Mouse (Mus musculus): Measurements from ENCODE around the gene Znrf1. TPM values are rescaled to one million over a fixed set of nuclear protein-coding genes. Genes with fewer than 3 reads are reported as not detected.

Gene Znrf1
- polyA plus RNA-seq, 1 experiment from 2014 or later = 66.0 TPM

GRCm38 (mm10) chr8:111573583-111573982 is 37.7 kb downstream of the Znrf1 start:
- Histone ChIP-seq H3K4me1 (replicated peaks; ENCODE audit: control insufficient read depth, insufficient read depth, low read length) (peaks cover 20% of the 10 kb centered on the region), H3K4me2 (ENCODE audit: low read length) (no peak overlapping the region)
- no peak; the same call in 1 of the 2 replicates for ATAC-seq

GRCm38 (mm10) chr8:111574016-111574415 is 38.1 kb downstream of the Znrf1 start:
- H3K36me3 ChIP-seq (ENCODE audit: control insufficient read depth, insufficient read depth) = no peaks in the 10 kb centered on the region
- H3K4me2 ChIP-seq (ENCODE audit: low read length) = no peak overlapping the region
- no peak overlapping the region for H3K4me3 ChIP-seq (replicated peaks; ENCODE audit: low read length)
- no peak for ATAC-seq
- H3K27ac ChIP-seq (ENCODE audit: low read length) = no peak overlapping the region
- H3K27me3 ChIP-seq (replicated peaks; ENCODE audit: control insufficient read depth, insufficient read depth, low read length) = no peaks in the 10 kb centered on the region
- peaks cover 20% of the 10 kb centered on the region for H3K4me1 ChIP-seq (replicated peaks; ENCODE audit: control insufficient read depth, insufficient read depth, low read length)
- H3K9me3 ChIP-seq (ENCODE audit: control insufficient read depth, low read length) = no peaks in the 10 kb centered on the region
- H3K9ac ChIP-seq (replicated peaks; ENCODE audit: low read depth, low read length) = no peak overlapping the region
- 84% methylated on average over 2 of the region's 2 CpGs for WGBS

More at GRCm38 (mm10) chr8:111573583-111573982, 37.7 kb downstream of the Znrf1 start:
- Histone ChIP-seq H3K9me3 (ENCODE audit: control insufficient read depth, low read length) (no peaks in the 10 kb centered on the region), H3K27ac (ENCODE audit: low read length) (no peak overlapping the region), H3K4me3 (replicated peaks; ENCODE audit: low read length) (no peak overlapping the region), H3K27me3 (replicated peaks; ENCODE audit: control insufficient read depth, insufficient read depth, low read length) (no peaks in the 10 kb centered on the region), H3K9ac (replicated peaks; ENCODE audit: low read depth, low read length) (no peak overlapping the region), H3K36me3 (ENCODE audit: control insufficient read depth, insufficient read depth) (no peaks in the 10 kb centered on the region)
- 21% methylated on average over 8 of the region's 8 CpGs for WGBS

- Histone ChIP-seq H3K27ac (ENCODE audit: low read length) (no peak overlapping the region), H3K36me3 (ENCODE audit: control insufficient read depth, insufficient read depth) (no peaks in the 10 kb centered on the region), H3K9me3 (ENCODE audit: control insufficient read depth, low read length) (no peaks in the 10 kb centered on the region), H3K4me2 (ENCODE audit: low read length) (no peak overlapping the region), H3K4me1 (replicated peaks; ENCODE audit: control insufficient read depth, insufficient read depth, low read length) (peaks cover 13% of the 10 kb centered on the region; the same call in 1 of the 2 replicates), H3K9ac (replicated peaks; ENCODE audit: low read depth, low read length) (no peak overlapping the region), H3K4me3 (replicated peaks; ENCODE audit: low read length) (no peak overlapping the region), H3K27me3 (replicated peaks; ENCODE audit: control insufficient read depth, insufficient read depth, low read length) (no peaks in the 10 kb centered on the region)
- 88% methylated on average over 4 of the region's 4 CpGs for WGBS
- ATAC-seq = no peak
These were observed 39.6 kb downstream of the Znrf1 start for GRCm38 (mm10) chr8:111575492-111575891.

DNA sequence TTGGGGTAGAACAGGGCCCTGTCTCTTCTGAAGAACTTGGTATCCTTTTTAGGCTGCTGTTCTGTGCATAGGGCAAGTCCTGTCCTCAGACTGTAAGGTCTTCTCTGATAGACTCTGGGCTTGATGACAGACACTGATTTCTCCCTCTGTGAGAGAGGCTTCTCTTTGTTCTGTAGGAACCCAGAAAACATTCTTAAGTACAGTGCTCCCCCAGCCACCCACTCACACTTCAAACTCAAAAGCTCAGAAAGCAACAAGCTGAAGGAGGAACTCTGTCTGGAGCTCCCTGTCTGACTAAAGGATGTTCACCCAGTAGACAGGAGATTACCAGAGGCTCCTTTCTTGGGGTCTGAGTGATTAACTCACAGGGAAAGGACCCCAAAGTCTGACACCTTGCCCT is 40.6 kb downstream of the Znrf1 start:
- Histone ChIP-seq H3K4me3 (replicated peaks; ENCODE audit: low read length) (no peak overlapping the region), H3K4me2 (ENCODE audit: low read length) (no peak overlapping the region), H3K9ac (replicated peaks; ENCODE audit: low read depth, low read length) (no peak overlapping the region), H3K27me3 (replicated peaks; ENCODE audit: control insufficient read depth, insufficient read depth, low read length) (no peaks in the 10 kb centered on the region), H3K27ac (ENCODE audit: low read length) (no peak overlapping the region), H3K36me3 (ENCODE audit: control insufficient read depth, insufficient read depth) (no peaks in the 10 kb centered on the region), H3K9me3 (ENCODE audit: control insufficient read depth, low read length) (no peaks in the 10 kb centered on the region), H3K4me1 (replicated peaks; ENCODE audit: control insufficient read depth, insufficient read depth, low read length) (peaks cover 12% of the 10 kb centered on the region; the same call in 1 of the 2 replicates)
- ATAC-seq = no peak

DNA sequence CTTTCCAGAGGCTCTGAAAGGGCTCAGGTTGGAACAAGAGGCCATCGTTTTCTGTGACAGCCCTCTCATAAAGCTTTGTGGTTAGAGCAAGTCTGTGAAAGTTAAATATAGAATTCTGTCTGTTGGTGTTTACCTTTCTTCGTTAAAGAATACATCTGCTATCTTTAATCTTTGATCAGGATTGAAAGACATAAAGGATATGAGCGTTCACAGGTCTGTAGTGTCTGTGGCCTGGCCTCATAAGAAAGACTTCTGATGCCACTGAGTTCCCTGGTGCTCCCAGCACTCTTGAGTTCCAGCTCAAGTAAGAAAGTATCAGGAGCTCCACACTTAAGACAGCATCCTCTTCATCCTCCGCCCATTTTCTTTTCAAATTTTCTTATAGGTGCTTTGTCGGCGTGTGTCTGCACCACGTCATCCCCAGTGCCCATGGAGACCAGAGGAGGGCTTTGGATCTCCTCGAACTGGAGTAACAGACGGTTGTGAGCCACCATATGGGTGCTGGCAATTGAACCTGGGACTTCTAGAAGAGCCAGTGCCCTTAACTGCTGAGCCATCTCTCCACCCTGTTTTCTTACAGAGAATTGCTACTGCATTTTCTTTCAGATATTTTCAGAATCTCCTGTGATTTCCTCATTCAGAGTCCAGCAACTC is 42.1 kb downstream of the Znrf1 start:
- H3K4me2 ChIP-seq (ENCODE audit: low read length) = no peak overlapping the region
- WGBS = 90% methylated on average over 9 of the region's 9 CpGs

DNA sequence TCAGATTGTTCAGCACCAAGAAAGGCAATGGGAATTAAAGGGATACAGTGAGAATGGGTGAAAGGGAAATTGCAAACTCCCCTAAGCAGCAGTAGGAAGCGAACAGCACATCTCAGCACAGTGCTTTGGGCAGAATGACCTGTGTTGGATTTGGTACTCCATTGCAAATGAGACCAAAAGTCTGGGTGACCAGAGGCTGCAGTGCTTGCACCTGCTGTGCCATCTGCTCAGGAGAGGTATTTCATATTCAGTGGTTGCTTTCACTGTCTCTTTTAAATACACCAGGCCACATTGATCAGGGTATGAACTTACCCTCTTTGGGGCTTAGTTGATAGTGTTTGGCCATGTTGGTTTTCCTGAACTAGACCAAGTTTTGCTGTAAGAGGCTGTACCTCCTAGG is 43.4 kb downstream of the Znrf1 start:
- Histone ChIP-seq H3K9ac (replicated peaks; ENCODE audit: low read depth, low read length) (no peak overlapping the region), H3K27me3 (replicated peaks; ENCODE audit: control insufficient read depth, insufficient read depth, low read length) (no peaks in the 10 kb centered on the region), H3K9me3 (ENCODE audit: control insufficient read depth, low read length) (no peaks in the 10 kb centered on the region), H3K36me3 (ENCODE audit: control insufficient read depth, insufficient read depth) (no peaks in the 10 kb centered on the region), H3K27ac (ENCODE audit: low read length) (no peak overlapping the region), H3K4me3 (replicated peaks; ENCODE audit: low read length) (no peak overlapping the region), H3K4me1 (replicated peaks; ENCODE audit: control insufficient read depth, insufficient read depth, low read length) (peaks cover 3% of the 10 kb centered on the region; the same call in 1 of the 2 replicates), H3K4me2 (ENCODE audit: low read length) (no peak overlapping the region)
- ATAC-seq = no peak
- WGBS = 94% methylated on average over 1 of the region's 1 CpGs

More for the DNA sequence above, 42.1 kb downstream of the Znrf1 start:
- H3K36me3 ChIP-seq (ENCODE audit: control insufficient read depth, insufficient read depth) = no peaks in the 10 kb centered on the region
- peaks cover 7% of the 10 kb centered on the region; the same call in 1 of the 2 replicates for H3K4me1 ChIP-seq (replicated peaks; ENCODE audit: control insufficient read depth, insufficient read depth, low read length)
- no peak overlapping the region for H3K4me3 ChIP-seq (replicated peaks; ENCODE audit: low read length)
- ATAC-seq = no peak
- no peak overlapping the region for H3K9ac ChIP-seq (replicated peaks; ENCODE audit: low read depth, low read length)
- H3K27me3 ChIP-seq (replicated peaks; ENCODE audit: control insufficient read depth, insufficient read depth, low read length) = no peaks in the 10 kb centered on the region
- no peak overlapping the region for H3K27ac ChIP-seq (ENCODE audit: low read length)
- H3K9me3 ChIP-seq (ENCODE audit: control insufficient read depth, low read length) = no peaks in the 10 kb centered on the region

DNA sequence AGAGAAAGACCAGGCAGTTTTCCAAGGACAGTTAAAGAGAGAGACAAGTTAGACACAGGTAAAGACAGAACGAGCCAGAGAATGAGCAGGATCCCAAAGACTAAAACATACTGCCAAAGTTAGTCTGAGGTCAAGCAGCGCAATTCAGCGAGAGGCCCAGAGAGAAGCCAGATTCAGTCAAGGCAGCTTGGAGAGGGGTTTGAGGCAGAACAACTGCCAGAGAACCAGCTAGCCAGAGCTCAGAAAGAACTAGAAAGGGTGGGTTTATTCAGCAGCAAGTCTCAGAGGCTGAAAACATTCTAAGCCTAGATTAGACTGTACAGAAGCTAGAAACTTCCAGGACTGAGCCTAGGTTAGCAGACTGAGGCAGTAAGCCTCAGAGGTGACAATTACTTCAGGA is 44.4 kb downstream of the Znrf1 start:
- peaks cover 3% of the 10 kb centered on the region; the same call in 1 of the 2 replicates for H3K4me1 ChIP-seq (replicated peaks; ENCODE audit: control insufficient read depth, insufficient read depth, low read length)
- no peak overlapping the region for H3K4me3 ChIP-seq (replicated peaks; ENCODE audit: low read length)
- no peak overlapping the region for H3K27ac ChIP-seq (ENCODE audit: low read length)
- H3K9me3 ChIP-seq (ENCODE audit: control insufficient read depth, low read length) = no peaks in the 10 kb centered on the region
- no peak overlapping the region for H3K9ac ChIP-seq (replicated peaks; ENCODE audit: low read depth, low read length)
- H3K4me2 ChIP-seq (ENCODE audit: low read length) = no peak overlapping the region
- WGBS = 93% methylated on average over 3 of the region's 3 CpGs
- no peaks in the 10 kb centered on the region for H3K27me3 ChIP-seq (replicated peaks; ENCODE audit: control insufficient read depth, insufficient read depth, low read length)
- ATAC-seq = no peak
- no peaks in the 10 kb centered on the region for H3K36me3 ChIP-seq (ENCODE audit: control insufficient read depth, insufficient read depth)

DNA sequence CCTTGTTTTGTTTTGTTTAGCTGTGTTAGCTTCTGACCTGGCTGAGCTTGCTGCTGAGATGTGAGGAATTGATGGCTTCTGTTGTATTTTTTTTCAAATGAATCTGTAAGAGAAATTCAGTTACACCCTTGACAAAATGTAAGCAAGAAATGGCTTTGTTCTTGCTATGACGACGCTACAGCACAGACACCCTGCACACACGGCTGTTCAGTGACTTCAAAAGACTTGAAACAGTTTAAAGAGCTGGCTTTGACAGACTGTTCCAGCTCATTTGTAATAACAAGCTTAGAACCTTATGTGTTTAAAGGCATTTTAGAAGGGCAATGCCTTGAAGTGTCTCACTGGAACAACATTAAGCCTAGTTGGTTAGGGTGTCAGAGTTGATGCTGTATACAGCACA is 46.5 kb downstream of the Znrf1 start:
- peaks cover 3% of the 10 kb centered on the region; the same call in 1 of the 2 replicates for H3K4me1 ChIP-seq (replicated peaks; ENCODE audit: control insufficient read depth, insufficient read depth, low read length)
- ATAC-seq = no peak
- H3K4me3 ChIP-seq (replicated peaks; ENCODE audit: low read length) = no peak overlapping the region
- H3K36me3 ChIP-seq (ENCODE audit: control insufficient read depth, insufficient read depth) = no peaks in the 10 kb centered on the region
- H3K27ac ChIP-seq (ENCODE audit: low read length) = 0 out of 2 replicates have a peak overlapping the region, but pooled peaks have one; percentile 7
- 49% methylated on average over 3 of the region's 3 CpGs for WGBS
- H3K27me3 ChIP-seq (replicated peaks; ENCODE audit: control insufficient read depth, insufficient read depth, low read length) = no peaks in the 10 kb centered on the region
- H3K9ac ChIP-seq (replicated peaks; ENCODE audit: low read depth, low read length) = no peak overlapping the region
- H3K4me2 ChIP-seq (ENCODE audit: low read length) = no peak overlapping the region
- H3K9me3 ChIP-seq (ENCODE audit: control insufficient read depth, low read length) = no peaks in the 10 kb centered on the region

DNA sequence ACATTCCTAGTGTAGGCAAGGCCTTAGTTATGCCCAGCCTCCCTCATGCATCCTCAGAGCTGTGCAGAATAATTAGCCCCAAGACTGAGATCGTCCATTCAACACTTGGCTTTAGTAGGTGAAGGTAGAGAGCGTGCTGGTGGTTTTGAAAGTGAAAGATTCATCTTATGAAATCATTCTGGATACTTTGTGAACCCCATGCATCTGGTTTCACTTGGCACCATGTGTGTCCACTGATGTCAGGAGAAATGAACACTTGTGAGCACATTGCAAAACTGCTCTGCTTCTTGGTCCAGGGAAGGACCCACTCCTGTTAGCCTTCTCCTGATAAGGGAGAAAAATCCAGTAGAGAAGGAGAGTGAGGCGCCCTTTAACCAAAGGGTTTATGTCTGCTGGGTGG is 49.0 kb downstream of the Znrf1 start:
- Histone ChIP-seq H3K9me3 (ENCODE audit: control insufficient read depth, low read length) (no peaks in the 10 kb centered on the region), H3K4me1 (replicated peaks; ENCODE audit: control insufficient read depth, insufficient read depth, low read length) (peaks cover 3% of the 10 kb centered on the region; the same call in 1 of the 2 replicates), H3K4me2 (ENCODE audit: low read length) (no peak overlapping the region), H3K9ac (replicated peaks; ENCODE audit: low read depth, low read length) (no peak overlapping the region), H3K27ac (ENCODE audit: low read length) (no peak overlapping the region), H3K4me3 (replicated peaks; ENCODE audit: low read length) (no peak overlapping the region), H3K27me3 (replicated peaks; ENCODE audit: control insufficient read depth, insufficient read depth, low read length) (no peaks in the 10 kb centered on the region), H3K36me3 (ENCODE audit: control insufficient read depth, insufficient read depth) (no peaks in the 10 kb centered on the region)
- ATAC-seq = no peak
- 95% methylated on average over 3 of the region's 3 CpGs for WGBS
